Mouse (Mus musculus) kidney, adult 11 months (tissue): ENCODE results near the gene Lad1.

Experiments
- DNase-seq: peaks from one replicate; pipeline ENCODE4 v3.0.0; 2022

Gene Lad1

GRCm38 (mm10) chr1:135818481-135819086 is at the start of gene Lad1:
Lad1 (plus strand) TSS chr1:135818598.
- peak; percentile 83 for DNase-seq

GRCm38 (mm10) chr1:135770237-135770636 is 48.2 kb upstream of the Lad1 start:
- DNase-seq = no peak

GRCm38 (mm10) chr1:135770896-135771572 is 47.4 kb upstream of the Lad1 start:
- no peak for DNase-seq

GRCm38 (mm10) chr1:135771573-135771970 is 46.8 kb upstream of the Lad1 start:
- DNase-seq = no peak

- no peak for DNase-seq
Measured at GRCm38 (mm10) chr1:135776596-135776995, 41.8 kb upstream of the Lad1 start.

- no peak for DNase-seq
Measured at GRCm38 (mm10) chr1:135777046-135777445, 41.4 kb upstream of the Lad1 start.

GRCm38 (mm10) chr1:135778780-135779535 is 39.4 kb upstream of the Lad1 start, which contains the start of gene Tnni1:
Tnni1 (plus strand) TSS chr1:135779434.
- no peak for DNase-seq

- no peak for DNase-seq
Measured at GRCm38 (mm10) chr1:135780649-135781048, 37.7 kb upstream of the Lad1 start.

GRCm38 (mm10) chr1:135781220-135781619 is 37.2 kb upstream of the Lad1 start:
- DNase-seq = peak; percentile 48

- DNase-seq = no peak
Measured at GRCm38 (mm10) chr1:135782816-135783215, 35.6 kb upstream of the Lad1 start.

- peak; percentile 49 for DNase-seq
Measured at GRCm38 (mm10) chr1:135787799-135788198, 30.6 kb upstream of the Lad1 start.

GRCm38 (mm10) chr1:135788708-135789107 is 29.7 kb upstream of the Lad1 start:
- no peak for DNase-seq

- DNase-seq = no peak
Measured at GRCm38 (mm10) chr1:135789815-135790214, 28.6 kb upstream of the Lad1 start.

- no peak for DNase-seq
Measured at GRCm38 (mm10) chr1:135792143-135792939, 26.1 kb upstream of the Lad1 start.

- DNase-seq = no peak
Measured at GRCm38 (mm10) chr1:135793370-135794215, 24.8 kb upstream of the Lad1 start.

- no peak for DNase-seq
Measured at GRCm38 (mm10) chr1:135794216-135795134, 23.9 kb upstream of the Lad1 start.

- no peak for DNase-seq
Measured at GRCm38 (mm10) chr1:135798492-135798891, 19.9 kb upstream of the Lad1 start.

GRCm38 (mm10) chr1:135799109-135799627 is 19.2 kb upstream of the Lad1 start:
- no peak for DNase-seq

GRCm38 (mm10) chr1:135800192-135800950 is 18.0 kb upstream of the Lad1 start:
- no peak for DNase-seq

- no peak for DNase-seq
Measured at GRCm38 (mm10) chr1:135807546-135807945, 10.9 kb upstream of the Lad1 start.
